Mouse (Mus musculus) mesoderm, embryonic 11.5 days (tissue): ENCODE results near the gene Tulp4.

ENCODE experiments used
- DNase-seq: peaks from one replicate; pipeline ENCODE4 v3.0.0-alpha.2; 2012; ENCODE audit warnings: low read depth, low spot score

Gene Tulp4

DNA sequence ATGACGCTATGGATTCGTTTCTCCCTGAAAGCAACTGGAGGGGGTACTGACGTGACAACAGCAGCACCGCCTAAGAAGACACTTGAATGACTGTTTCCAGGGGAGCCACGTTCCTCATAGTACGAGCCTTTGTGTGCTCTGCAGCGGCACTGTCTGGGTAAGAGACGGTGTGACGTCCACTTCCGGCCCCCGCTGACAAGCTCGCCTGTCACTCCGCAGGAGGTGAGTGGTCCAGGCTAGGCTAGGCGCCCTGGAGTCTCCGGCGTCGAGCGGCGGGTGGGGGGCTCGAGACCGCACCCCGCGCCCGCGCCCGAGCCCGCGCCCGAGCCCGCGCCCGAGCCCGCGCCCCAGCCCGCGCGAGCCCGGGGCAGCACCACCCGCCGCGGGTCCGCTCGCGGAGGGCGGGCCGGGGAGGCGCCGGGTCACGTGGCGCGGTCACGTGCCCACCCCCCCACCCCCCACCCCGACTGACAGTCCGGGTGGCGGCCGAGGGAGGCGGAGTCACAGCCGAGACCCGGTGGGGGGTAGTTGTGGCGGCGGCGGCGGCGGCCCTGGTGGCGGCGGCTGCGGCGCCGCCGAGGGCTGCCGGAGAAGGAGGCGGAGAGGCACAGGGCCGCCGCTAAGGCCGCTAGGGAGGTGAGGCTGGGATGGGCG lies at the start of gene Tulp4:
Gene Tulp4, plus strand, starts transcription at position 77 of the 654 bp plus-strand sequence.
- peak; percentile 92 for DNase-seq

GRCm38 (mm10) chr17:6062793-6063192 lies 43.4 kb upstream of the Tulp4 start:
- no peak for DNase-seq

- DNase-seq, result no peak
Measured at GRCm38 (mm10) chr17:6063532-6063931, 42.7 kb upstream of the Tulp4 start.

GRCm38 (mm10) chr17:6066021-6066420 lies 40.2 kb upstream of the Tulp4 start:
- DNase-seq, result no peak

DNA sequence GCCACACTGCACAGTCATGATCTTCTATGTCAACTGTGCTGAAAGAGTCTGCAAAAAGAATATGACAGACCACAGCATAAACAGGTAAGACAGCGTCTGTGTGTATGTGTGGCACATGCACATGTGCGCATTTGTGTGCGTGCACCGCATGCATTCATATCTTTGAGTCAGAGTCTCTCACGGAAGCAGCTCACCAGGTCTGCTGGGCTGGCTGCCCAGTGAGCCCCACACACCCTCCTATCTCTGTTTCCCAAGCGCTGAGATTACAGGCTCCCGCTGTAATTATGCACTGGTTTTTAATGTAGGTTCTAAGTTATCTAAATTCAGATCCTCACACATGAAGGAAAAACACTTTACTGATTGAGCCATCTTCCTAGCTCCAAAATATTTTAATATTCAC lies 38.6 kb upstream of the Tulp4 start:
- DNase-seq, result no peak

DNA sequence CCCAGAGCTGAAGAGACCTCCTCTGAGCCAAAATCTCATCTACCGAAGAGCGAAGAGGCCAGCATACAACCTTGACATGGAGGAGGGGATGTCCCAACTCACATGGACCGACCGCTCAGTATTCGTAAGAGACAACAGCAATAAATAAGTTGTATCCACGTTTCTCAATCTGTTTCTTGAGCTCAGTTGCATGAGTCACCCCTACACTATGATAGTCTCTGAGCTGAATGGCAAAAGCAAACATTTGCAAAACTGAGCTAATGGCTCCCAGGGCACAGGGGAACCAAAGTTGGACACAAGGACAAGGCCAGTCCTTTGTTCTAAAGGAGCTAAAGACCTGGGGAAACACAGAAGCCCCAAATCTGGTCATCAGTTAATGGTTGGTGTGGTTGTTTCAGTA lies 36.4 kb upstream of the Tulp4 start:
- DNase-seq, result no peak

- DNase-seq, result no peak
Measured at GRCm38 (mm10) chr17:6073405-6073804, 32.8 kb upstream of the Tulp4 start.

DNA sequence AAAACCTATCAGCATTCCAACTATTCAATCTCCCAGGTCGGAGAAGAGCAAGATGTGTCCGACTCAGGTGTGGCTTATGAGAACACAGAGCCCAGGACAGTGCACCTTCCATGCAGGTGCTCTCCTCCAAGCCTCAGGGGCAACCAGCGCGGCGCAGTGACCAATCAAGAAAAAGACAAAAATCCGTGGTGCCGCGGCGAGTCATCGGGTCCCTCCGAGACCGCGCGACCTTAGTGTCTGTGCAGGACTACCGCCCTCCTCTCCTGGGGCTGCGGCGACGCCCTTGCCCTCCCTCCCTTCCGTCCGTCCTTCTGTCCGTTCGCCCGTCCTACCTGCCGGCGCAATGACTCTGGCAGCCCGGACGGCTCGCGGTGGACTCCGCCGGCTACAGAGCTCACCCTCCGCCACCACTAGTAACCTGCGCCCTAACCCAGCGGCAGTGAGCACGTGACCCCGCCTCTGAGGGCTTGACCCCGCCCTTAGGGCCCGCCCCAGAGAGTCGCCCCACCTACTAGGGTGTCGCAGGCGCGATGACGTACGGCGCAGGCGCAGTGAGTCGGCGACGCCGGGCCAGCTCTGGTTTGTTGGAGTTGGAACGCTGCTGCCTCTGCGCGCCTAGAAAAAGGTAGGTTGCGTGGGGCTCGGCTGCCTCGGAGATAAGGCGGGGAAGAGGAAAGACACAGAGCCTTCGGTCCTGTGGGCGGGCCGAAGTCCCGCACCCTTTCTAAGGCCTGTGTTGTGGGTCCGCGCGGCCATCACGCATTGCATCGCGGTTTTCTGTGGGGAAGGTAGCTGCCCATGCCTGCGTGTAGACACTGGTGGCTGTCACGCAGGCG lies 26.7 kb upstream of the Tulp4 start, which contains the start of the genes Serac1 and Gtf2h5:
Gene Serac1, minus strand, starts transcription at position 455 of the 836 bp plus-strand sequence.
Gene Gtf2h5, plus strand, starts transcription at position 500 of the 836 bp plus-strand sequence.
- peak; percentile 97 for DNase-seq

- DNase-seq, result no peak
Measured at GRCm38 (mm10) chr17:6083323-6083890, 22.8 kb upstream of the Tulp4 start.

- DNase-seq, result no peak
Measured at GRCm38 (mm10) chr17:6091604-6092003, 14.6 kb upstream of the Tulp4 start.

GRCm38 (mm10) chr17:6095579-6095978 lies 10.7 kb upstream of the Tulp4 start:
- DNase-seq, result no peak

DNA sequence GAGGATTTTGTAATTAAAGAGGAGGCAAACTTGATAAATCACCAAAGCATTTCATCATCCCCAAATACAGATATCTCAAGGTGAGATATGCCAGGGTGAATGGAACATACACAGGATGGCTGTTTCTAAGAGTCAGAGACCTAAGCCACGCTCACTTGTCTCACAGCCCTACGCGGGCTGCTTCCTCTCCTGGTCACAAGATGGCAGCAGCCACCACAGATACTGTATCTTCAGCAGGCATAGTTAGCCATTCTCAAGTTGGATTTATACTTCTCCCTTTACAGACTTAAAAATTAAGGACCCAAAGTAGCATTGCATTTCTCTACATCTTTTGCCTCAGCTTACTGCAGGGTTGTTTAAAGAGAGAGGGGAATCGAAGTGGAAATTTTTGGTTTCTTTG lies 8.4 kb upstream of the Tulp4 start:
- DNase-seq, result peak; percentile 54

GRCm38 (mm10) chr17:6102287-6102686 lies 4.0 kb upstream of the Tulp4 start:
- no peak for DNase-seq

DNA sequence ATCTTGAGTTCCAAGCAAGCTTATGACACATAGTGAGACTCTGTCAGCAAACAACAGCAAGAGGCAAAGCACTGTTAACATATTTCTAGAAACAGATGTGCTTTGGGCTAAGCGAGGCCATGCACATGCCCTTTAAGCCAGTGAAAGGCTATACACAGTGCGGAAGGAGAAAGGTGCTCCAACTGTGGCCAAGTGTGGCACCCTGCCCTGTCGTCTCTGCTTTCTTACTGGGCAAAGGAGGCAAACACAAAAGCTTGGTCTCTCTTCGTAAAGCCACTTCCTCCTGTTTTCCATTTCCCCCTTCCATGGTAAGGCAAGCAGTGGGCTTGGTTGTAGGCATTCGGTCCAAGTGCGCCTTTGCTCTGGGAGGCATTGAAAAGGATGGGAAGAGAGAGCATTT lies 2.7 kb upstream of the Tulp4 start:
- DNase-seq, result no peak

- DNase-seq, result peak; percentile 39
Measured at GRCm38 (mm10) chr17:6107015-6107601, 871 bp downstream of the Tulp4 start.

DNA sequence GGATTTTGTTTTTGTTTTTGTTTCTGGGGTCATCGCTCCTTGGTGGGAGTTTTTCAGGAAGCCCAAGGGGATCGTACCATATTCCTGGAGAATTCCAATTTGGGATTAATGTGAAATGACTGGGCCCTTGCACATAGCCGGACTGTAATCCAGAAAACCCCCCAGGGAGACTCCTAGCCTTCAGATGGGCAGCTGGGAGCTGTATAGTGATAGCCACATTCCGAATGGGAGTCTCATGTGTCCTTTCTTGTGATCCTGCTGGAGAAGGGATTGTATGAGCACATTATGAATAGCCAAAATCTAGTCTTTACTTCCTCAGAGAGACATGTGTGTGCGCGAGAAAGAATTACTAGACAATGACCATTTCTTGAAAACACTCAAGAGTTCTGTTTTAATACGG lies 1.9 kb downstream of the Tulp4 start:
- no peak for DNase-seq

- no peak for DNase-seq
Measured at GRCm38 (mm10) chr17:6110956-6111355, 4.7 kb downstream of the Tulp4 start.

GRCm38 (mm10) chr17:6113653-6114052 lies 7.4 kb downstream of the Tulp4 start:
- DNase-seq, result no peak

DNA sequence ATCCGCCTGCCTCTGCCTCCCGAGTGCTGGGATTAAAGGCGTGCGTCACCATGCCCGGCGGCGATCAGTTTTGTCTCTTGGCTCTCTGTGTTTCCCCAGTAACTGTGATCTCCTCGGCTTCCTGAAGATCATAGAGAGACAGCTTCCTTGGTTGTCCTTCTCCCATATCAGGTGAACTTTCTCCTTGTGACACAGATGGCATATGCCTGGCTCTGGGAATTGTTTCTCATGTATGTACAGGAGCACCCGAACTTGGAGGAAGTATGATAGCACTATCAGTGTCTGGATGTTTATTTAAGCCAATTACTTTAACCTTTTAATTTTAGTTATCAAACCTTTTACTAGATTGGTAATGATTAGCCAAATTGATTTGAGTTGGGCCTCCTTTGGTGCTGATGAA lies 8.8 kb downstream of the Tulp4 start:
- no peak for DNase-seq

GRCm38 (mm10) chr17:6117148-6117725 lies 11.0 kb downstream of the Tulp4 start:
- DNase-seq, result no peak

GRCm38 (mm10) chr17:6117917-6118316 lies 11.7 kb downstream of the Tulp4 start:
- no peak for DNase-seq

- DNase-seq, result no peak
Measured at GRCm38 (mm10) chr17:6118861-6119260, 12.6 kb downstream of the Tulp4 start.
